Mouse (Mus musculus) forebrain, embryonic 12.5 days (tissue): Measurements from ENCODE around the gene Paqr3. TPM values are rescaled to one million over a fixed set of nuclear protein-coding genes. Genes with fewer than 3 reads are reported as not detected.

Experiments
- ATAC-seq: fragments of 200-750 bp; cut with Nextera tagmentation; 2 replicates; pipeline ENCODE4 v1.8.0; 2017; ENCODE audit warnings: moderate TSS enrichment; ENCODE audit not compliant: low FRiP score
- H3K27ac ChIP-seq: fragments of 300-500 bp; sonication (generic); 2 replicates; pipeline ENCODE4 v1.5.1; 2016; ENCODE audit warnings: mild to moderate bottlenecking
- H3K27me3 ChIP-seq: fragments of 300-500 bp; sonication (generic); 2 replicates; pipeline ENCODE4 v1.6.1; 2016; ENCODE audit warnings: mild to moderate bottlenecking
- H3K36me3 ChIP-seq: fragments of 300-500 bp; sonication (generic); replicated peaks from 2 replicates; pipeline ENCODE4 v1.6.1; 2016; ENCODE audit warnings: mild to moderate bottlenecking
- H3K4me1 ChIP-seq: fragments of 300-500 bp; sonication (generic); 2 replicates; pipeline ENCODE4 v1.6.1; 2016
- H3K4me2 ChIP-seq: fragments of 300-500 bp; sonication (generic); 2 replicates; pipeline ENCODE4 v1.6.1; 2016; ENCODE audit warnings: mild to moderate bottlenecking, moderate library complexity
- H3K4me3 ChIP-seq: fragments of 300-500 bp; sonication (generic); replicated peaks from 2 replicates; pipeline ENCODE4 v1.5.1; 2016; ENCODE audit warnings: mild to moderate bottlenecking
- H3K9ac ChIP-seq: fragments of 300-500 bp; sonication (generic); 2 replicates; pipeline ENCODE4 v1.6.1; 2016; ENCODE audit warnings: mild to moderate bottlenecking
- H3K9me3 ChIP-seq: fragments of 300-500 bp; sonication (generic); 2 replicates; pipeline ENCODE4 v1.6.1; 2016
- WGBS: fragments of 180-500 bp; shearing (Covaris S2); methylation state at CpG from one replicate; pipeline ENCODE4 v1.1.7; 2016; 5-methylcytosine and 5-hydroxymethylcytosine counted together
- polyA plus RNA-seq: library from polyadenylated mRNA; unstranded; fragments of >200 nt; fragmentation: Nextera tagmentation; extraction: Ambion mirVana; gene quantifications from 2 replicates; pipeline ENCODE4 v1.2.1, GENCODE M21; 2016

Paqr3 gene
- polyA plus RNA-seq, 1 experiment from 2014 or later: 16.6 TPM

- H3K4me2 ChIP-seq: no peak overlapping the region
- no peak for ATAC-seq
- no peak overlapping the region for H3K27ac ChIP-seq
- no peak overlapping the region for H3K9ac ChIP-seq
- no peaks in the 10 kb centered on the region for H3K27me3 ChIP-seq
- H3K36me3 ChIP-seq: peaks cover 47% of the 10 kb centered on the region
- no peaks in the 10 kb centered on the region for H3K4me1 ChIP-seq
- no peak overlapping the region for H3K4me3 ChIP-seq
- no peaks in the 10 kb centered on the region for H3K9me3 ChIP-seq
- WGBS: 91% methylated on average over 8 of the region's 8 CpGs
These were observed 11.4 kb downstream of the Paqr3 start for GRCm38 (mm10) chr5:97099954-97100353.

GRCm38 (mm10) chr5:97097631-97098041 is 13.8 kb downstream of the Paqr3 start:
- no peaks in the 10 kb centered on the region for H3K9me3 ChIP-seq
- no peaks in the 10 kb centered on the region for H3K27me3 ChIP-seq
- no peaks in the 10 kb centered on the region for H3K4me1 ChIP-seq
- no peak overlapping the region for H3K27ac ChIP-seq
- no peak overlapping the region for H3K4me3 ChIP-seq
- H3K36me3 ChIP-seq: peaks cover 55% of the 10 kb centered on the region
- H3K4me2 ChIP-seq: no peak overlapping the region
- no peak overlapping the region for H3K9ac ChIP-seq
- WGBS: 75% methylated on average over 9 of the region's 9 CpGs
- ATAC-seq: peak; percentile 44; the same call in 1 of the 2 replicates

DNA sequence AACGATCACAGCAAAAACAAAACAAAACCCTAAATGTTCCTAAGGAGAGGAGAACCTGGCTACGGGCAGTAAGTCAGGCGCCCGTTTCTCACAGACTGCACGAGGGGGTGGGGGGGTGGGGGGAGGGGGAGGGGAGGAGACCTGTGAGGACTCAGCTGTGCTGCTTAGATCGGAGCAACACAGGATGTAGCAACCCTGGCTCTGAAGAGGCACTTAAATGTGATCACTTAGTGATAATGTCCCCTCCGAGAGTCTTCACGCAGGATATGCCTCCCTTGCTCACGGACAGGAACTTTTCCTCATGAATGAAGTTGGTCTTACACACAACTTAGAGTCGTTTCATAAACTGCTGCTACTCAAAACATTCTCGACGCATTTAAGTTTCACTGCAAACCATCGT is 16.1 kb downstream of the Paqr3 start:
- WGBS: 77% methylated on average over 12 of the region's 13 CpGs
- Histone ChIP-seq H3K4me1 (no peaks in the 10 kb centered on the region), H3K27ac (no peak overlapping the region), H3K36me3 (peaks cover 40% of the 10 kb centered on the region), H3K4me3 (no peak overlapping the region), H3K4me2 (no peak overlapping the region), H3K27me3 (no peaks in the 10 kb centered on the region), H3K9me3 (no peaks in the 10 kb centered on the region), H3K9ac (no peak overlapping the region)
- no peak for ATAC-seq

GRCm38 (mm10) chr5:97092970-97093369 is 18.4 kb downstream of the Paqr3 start:
- peaks cover 28% of the 10 kb centered on the region for H3K36me3 ChIP-seq
- 88% methylated on average over 8 of the region's 8 CpGs for WGBS
- no peaks in the 10 kb centered on the region for H3K9me3 ChIP-seq
- no peak overlapping the region for H3K4me3 ChIP-seq
- H3K9ac ChIP-seq: no peak overlapping the region
- H3K27ac ChIP-seq: no peak overlapping the region
- no peak overlapping the region for H3K4me2 ChIP-seq
- no peak for ATAC-seq
- no peaks in the 10 kb centered on the region; the same call in 1 of the 2 replicates for H3K4me1 ChIP-seq
- H3K27me3 ChIP-seq: no peaks in the 10 kb centered on the region

DNA sequence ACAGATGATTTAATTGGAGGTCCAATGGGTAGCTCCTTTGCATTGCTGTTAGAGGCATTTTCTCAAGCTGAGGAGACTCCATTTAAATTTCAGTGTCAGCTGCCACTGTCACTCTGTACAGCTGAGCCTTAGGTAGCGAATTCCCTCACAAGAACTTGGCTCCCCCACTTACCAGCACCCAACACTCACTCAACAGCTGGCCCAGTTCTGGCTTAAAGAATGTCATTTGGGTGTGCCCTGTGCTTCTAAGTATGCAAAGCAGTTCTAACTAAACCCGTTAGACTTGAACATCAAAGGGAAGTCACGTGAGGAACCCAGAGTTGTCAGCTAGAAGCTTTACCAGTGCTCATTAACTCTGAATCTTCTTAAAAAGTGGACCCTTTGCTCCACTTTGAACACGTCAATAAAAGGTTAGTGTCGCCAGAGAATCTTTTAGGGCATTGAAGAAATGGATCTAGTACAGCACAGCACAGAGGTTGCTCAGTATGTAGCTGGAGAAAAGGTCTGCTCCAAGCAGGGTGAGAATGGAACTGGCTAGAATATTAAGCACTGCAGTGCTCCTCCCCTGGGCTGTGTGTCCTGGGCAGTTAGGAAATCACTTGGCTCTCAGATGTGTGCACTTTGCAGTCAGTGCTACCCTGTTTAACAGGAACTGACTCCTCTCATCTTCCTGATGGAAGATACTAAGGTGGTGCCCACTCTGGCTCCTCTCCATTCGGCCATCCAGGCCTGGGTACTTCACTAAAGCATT is 21.2 kb downstream of the Paqr3 start:
- 60% methylated on average over 6 of the region's 6 CpGs for WGBS
- H3K9me3 ChIP-seq: no peaks in the 10 kb centered on the region
- ATAC-seq: no peak
- peaks cover 35% of the 10 kb centered on the region for H3K36me3 ChIP-seq
- no peak overlapping the region for H3K9ac ChIP-seq
- no peaks in the 10 kb centered on the region; the same call in 1 of the 2 replicates for H3K4me1 ChIP-seq
- H3K4me2 ChIP-seq: no peak overlapping the region
- no peaks in the 10 kb centered on the region for H3K27me3 ChIP-seq
- H3K27ac ChIP-seq: no peak overlapping the region
- H3K4me3 ChIP-seq: no peak overlapping the region

GRCm38 (mm10) chr5:97089426-97089825 is 22.0 kb downstream of the Paqr3 start:
- Histone ChIP-seq H3K9me3 (no peaks in the 10 kb centered on the region), H3K4me3 (no peak overlapping the region), H3K4me2 (no peak overlapping the region), H3K9ac (no peak overlapping the region), H3K27ac (no peak overlapping the region), H3K27me3 (no peaks in the 10 kb centered on the region), H3K4me1 (no peaks in the 10 kb centered on the region; the same call in 1 of the 2 replicates), H3K36me3 (peaks cover 37% of the 10 kb centered on the region)
- ATAC-seq: no peak
- 90% methylated on average over 3 of the region's 3 CpGs for WGBS

DNA sequence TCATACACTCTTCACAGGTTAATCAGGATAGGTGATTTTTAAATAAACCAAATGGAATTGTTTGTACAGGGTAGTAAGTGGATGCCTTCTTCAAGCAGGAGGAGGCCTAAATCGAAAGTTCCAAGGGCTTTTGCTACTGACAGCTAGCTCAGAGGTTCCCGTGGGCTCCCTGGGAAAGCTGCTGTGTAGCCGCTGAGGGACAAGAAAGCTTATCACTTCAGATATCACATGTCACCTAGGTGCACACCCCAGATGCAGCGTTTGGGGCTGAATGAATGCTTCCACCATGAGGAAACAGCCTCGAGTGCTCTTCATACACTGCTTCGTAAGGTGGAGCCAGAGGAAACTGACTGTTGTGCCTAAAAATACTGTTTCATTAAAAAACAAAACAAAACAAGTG is 23.2 kb downstream of the Paqr3 start:
- no peak for ATAC-seq
- H3K9ac ChIP-seq: no peak overlapping the region
- no peak overlapping the region for H3K4me3 ChIP-seq
- H3K4me1 ChIP-seq: no peaks in the 10 kb centered on the region; the same call in 1 of the 2 replicates
- H3K4me2 ChIP-seq: no peak overlapping the region
- H3K36me3 ChIP-seq: peaks cover 44% of the 10 kb centered on the region
- H3K27ac ChIP-seq: no peak overlapping the region
- no peaks in the 10 kb centered on the region for H3K27me3 ChIP-seq
- no peaks in the 10 kb centered on the region for H3K9me3 ChIP-seq
- WGBS: 90% methylated on average over 6 of the region's 6 CpGs

DNA sequence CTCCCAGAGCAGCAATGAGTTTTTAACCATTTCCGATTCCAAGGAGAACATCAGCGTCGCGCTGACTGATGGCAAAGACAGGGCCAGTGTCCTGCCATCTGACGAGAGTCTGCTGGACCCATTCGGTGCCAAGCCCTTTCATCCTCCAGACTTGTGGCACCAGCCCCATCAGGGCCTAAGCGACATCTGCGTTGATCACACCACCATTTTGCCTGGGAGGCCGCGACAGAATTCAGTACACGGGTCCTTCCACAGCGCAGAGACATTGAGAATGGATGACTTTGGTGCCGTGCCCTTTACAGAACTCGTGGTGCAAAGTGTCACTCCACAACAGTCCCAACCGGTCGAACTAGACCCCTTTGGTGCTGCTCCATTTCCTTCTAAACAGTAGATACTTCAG is 23.6 kb downstream of the Paqr3 start:
- WGBS: 93% methylated on average over 16 of the region's 16 CpGs
- H3K36me3 ChIP-seq: peaks cover 45% of the 10 kb centered on the region
- ATAC-seq: no peak

GRCm38 (mm10) chr5:97087030-97087630 is 24.3 kb downstream of the Paqr3 start:
- peaks cover 44% of the 10 kb centered on the region for H3K36me3 ChIP-seq
- 94% methylated on average over 24 of the region's 24 CpGs for WGBS

More for the DNA sequence above, 23.6 kb downstream of the Paqr3 start:
- no peak overlapping the region for H3K4me3 ChIP-seq
- no peak overlapping the region for H3K9ac ChIP-seq
- no peaks in the 10 kb centered on the region for H3K9me3 ChIP-seq
- H3K27ac ChIP-seq: no peak overlapping the region
- no peaks in the 10 kb centered on the region; the same call in 1 of the 2 replicates for H3K4me1 ChIP-seq
- no peaks in the 10 kb centered on the region for H3K27me3 ChIP-seq
- no peak overlapping the region for H3K4me2 ChIP-seq

GRCm38 (mm10) chr5:97085071-97085470 is 26.3 kb downstream of the Paqr3 start:
- no peaks in the 10 kb centered on the region; the same call in 1 of the 2 replicates for H3K4me1 ChIP-seq
- H3K4me2 ChIP-seq: no peak overlapping the region
- no peaks in the 10 kb centered on the region for H3K9me3 ChIP-seq
- no peaks in the 10 kb centered on the region for H3K27me3 ChIP-seq
- no peak overlapping the region for H3K27ac ChIP-seq
- H3K36me3 ChIP-seq: peaks cover 44% of the 10 kb centered on the region
- ATAC-seq: no peak
- 92% methylated on average over 6 of the region's 6 CpGs for WGBS
- H3K9ac ChIP-seq: no peak overlapping the region
- H3K4me3 ChIP-seq: no peak overlapping the region

More at GRCm38 (mm10) chr5:97087030-97087630, 24.3 kb downstream of the Paqr3 start:
- H3K4me3 ChIP-seq: no peak overlapping the region
- no peak overlapping the region for H3K9ac ChIP-seq
- H3K9me3 ChIP-seq: no peaks in the 10 kb centered on the region
- H3K4me2 ChIP-seq: no peak overlapping the region
- ATAC-seq: no peak
- H3K27me3 ChIP-seq: no peaks in the 10 kb centered on the region
- no peaks in the 10 kb centered on the region; the same call in 1 of the 2 replicates for H3K4me1 ChIP-seq
- H3K27ac ChIP-seq: no peak overlapping the region

- Histone ChIP-seq H3K36me3 (peaks cover 44% of the 10 kb centered on the region), H3K27ac (no peak overlapping the region), H3K9me3 (no peaks in the 10 kb centered on the region), H3K4me3 (no peak overlapping the region), H3K4me2 (no peak overlapping the region), H3K4me1 (no peaks in the 10 kb centered on the region), H3K9ac (no peak overlapping the region), H3K27me3 (no peaks in the 10 kb centered on the region)
- ATAC-seq: no peak
- WGBS: 92% methylated on average over 4 of the region's 4 CpGs
These were observed 26.9 kb downstream of the Paqr3 start for GRCm38 (mm10) chr5:97084541-97084940.

- Histone ChIP-seq H3K9ac (no peak overlapping the region), H3K4me2 (no peak overlapping the region), H3K36me3 (peaks cover 44% of the 10 kb centered on the region), H3K4me1 (no peaks in the 10 kb centered on the region), H3K27ac (no peak overlapping the region), H3K9me3 (no peaks in the 10 kb centered on the region), H3K4me3 (no peak overlapping the region), H3K27me3 (no peaks in the 10 kb centered on the region)
- 88% methylated on average over 6 of the region's 6 CpGs for WGBS
- no peak for ATAC-seq
These were observed 27.7 kb downstream of the Paqr3 start for GRCm38 (mm10) chr5:97083701-97084100.

DNA sequence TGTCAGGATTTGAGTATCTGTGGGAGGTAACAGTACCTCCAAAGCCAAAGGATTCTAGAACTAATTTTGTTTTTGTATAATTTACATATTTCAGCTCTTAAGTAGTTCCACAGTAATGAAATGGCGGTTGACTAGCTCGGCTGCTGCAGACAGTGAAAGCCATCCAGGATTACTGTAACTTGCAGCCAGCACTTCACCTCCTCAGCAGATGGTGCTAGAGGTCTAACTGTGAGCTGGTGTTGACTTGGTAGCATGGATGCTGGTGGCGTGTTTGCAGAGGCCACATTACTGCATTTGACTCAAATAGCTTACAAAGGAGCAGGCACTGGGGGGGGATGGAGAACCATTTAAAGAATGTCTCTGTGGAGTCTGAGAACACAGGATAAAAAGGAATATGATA is 29.9 kb downstream of the Paqr3 start:
- H3K9me3 ChIP-seq: no peaks in the 10 kb centered on the region
- H3K4me2 ChIP-seq: no peak overlapping the region
- no peaks in the 10 kb centered on the region for H3K4me1 ChIP-seq
- WGBS: 74% methylated on average over 3 of the region's 3 CpGs
- no peak overlapping the region for H3K9ac ChIP-seq
- H3K27me3 ChIP-seq: no peaks in the 10 kb centered on the region
- H3K27ac ChIP-seq: no peak overlapping the region
- no peak for ATAC-seq
- H3K36me3 ChIP-seq: peaks cover 25% of the 10 kb centered on the region
- no peak overlapping the region for H3K4me3 ChIP-seq
